Mouse (Mus musculus): Measurements from ENCODE around the gene Wdr27. TPM values are rescaled to one million over a fixed set of nuclear protein-coding genes. Genes with fewer than 3 reads are reported as not detected.

Wdr27 gene
- polyA plus RNA-seq, 1 experiment from 2014 or later = 6.6 TPM

DNA sequence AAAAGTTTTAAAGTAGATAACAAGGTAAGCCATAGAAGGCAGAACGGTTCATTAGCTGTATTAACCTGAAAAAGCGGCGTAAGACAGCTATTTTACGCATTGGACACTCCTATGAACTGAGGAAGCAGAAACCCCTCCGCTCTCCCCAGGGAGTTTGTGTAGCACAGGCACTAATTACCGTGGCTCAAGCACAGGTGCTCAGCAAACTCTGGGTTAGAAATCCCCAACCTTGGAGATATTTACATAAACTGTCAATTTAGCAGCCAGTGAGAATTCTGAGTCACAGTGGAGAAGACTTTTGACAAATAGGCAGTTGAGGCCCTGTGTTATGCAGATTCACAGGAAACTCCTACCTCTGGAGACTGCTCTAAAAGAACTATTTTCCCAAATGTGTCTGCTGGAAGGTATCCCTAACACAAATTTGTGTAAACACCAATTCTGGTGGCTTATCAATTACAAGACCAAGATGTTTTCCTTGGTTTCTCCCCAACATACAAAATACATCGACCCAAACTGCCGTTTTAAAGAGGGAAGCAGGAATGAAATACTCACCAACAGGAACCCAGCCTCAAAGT lies 15.2 kb downstream of the Wdr27 start:
- WGBS = 77% methylated on average over 8 of the region's 8 CpGs
- no peak overlapping the region for H3K4me3 ChIP-seq
- 0 out of 2 replicates have a peak, but pooled peaks cover 4% of the 10 kb centered on the region for H3K4me1 ChIP-seq
- H3K4me2 ChIP-seq = no peak overlapping the region
- H3K27ac ChIP-seq = no peak overlapping the region
- H3K27me3 ChIP-seq = no peaks in the 10 kb centered on the region
- H3K9me3 ChIP-seq = 0 out of 2 replicates have a peak, but pooled peaks cover 4% of the 10 kb centered on the region
- no peak for ATAC-seq (ENCODE audit: insufficient number of reproducible peaks, insufficient read depth, low FRiP score, low TSS enrichment, low read depth)
- no peak overlapping the region for H3K9ac ChIP-seq
- H3K36me3 ChIP-seq = no peaks in the 10 kb centered on the region

DNA sequence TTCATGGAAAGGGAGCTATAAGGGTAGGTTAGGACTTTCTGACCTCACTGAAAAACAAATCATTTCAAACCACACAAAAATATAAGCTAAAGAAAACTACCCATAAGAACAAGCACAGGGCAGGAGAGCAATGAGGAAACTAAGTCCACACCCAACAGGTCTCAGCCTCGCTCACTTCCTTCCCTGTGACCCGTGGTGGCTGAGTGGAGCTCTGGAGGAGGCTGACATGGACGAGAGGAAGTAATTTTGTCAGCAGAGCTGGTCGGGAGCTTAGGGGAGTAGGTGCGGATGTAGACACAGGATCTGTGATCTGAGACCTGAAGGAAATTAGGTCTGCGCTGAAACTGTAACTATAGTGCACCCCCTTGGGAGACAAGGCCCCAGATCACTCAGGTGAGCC lies 21.4 kb downstream of the Wdr27 start:
- Histone ChIP-seq H3K4me3 (no peak overlapping the region), H3K9me3 (no peaks in the 10 kb centered on the region), H3K9ac (no peak overlapping the region), H3K27me3 (no peaks in the 10 kb centered on the region; the same call in 1 of the 2 replicates), H3K4me2 (no peak overlapping the region), H3K27ac (no peak overlapping the region), H3K36me3 (no peaks in the 10 kb centered on the region), H3K4me1 (no peaks in the 10 kb centered on the region)
- 48% methylated on average over 6 of the region's 6 CpGs for WGBS
- no peak for ATAC-seq (ENCODE audit: insufficient number of reproducible peaks, insufficient read depth, low FRiP score, low TSS enrichment, low read depth)

DNA sequence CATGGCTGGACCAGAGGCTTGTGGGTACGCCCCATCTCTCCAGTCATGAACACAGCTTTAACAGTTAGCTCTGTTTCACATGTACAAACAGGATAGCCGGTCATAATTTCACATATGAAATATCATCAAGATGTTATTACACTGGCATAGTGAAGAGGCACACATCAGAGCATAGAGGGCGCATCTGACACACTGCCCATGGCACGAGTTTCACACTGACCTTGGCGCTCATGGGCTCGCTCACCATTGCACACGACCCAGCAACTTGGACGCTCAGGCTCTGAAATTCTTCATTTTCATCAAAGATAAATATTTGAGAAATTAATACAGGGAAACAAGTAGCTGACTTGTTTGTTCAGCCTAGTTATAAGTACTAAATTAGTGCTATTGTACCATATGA lies 25.1 kb downstream of the Wdr27 start:
- H3K9ac ChIP-seq = no peak overlapping the region
- H3K27me3 ChIP-seq = no peaks in the 10 kb centered on the region; the same call in 1 of the 2 replicates
- H3K9me3 ChIP-seq = no peaks in the 10 kb centered on the region
- H3K4me1 ChIP-seq = no peaks in the 10 kb centered on the region
- no peak overlapping the region for H3K27ac ChIP-seq
- no peak overlapping the region for H3K4me2 ChIP-seq
- H3K4me3 ChIP-seq = no peak overlapping the region
- no peaks in the 10 kb centered on the region for H3K36me3 ChIP-seq
- no peak for ATAC-seq (ENCODE audit: insufficient number of reproducible peaks, insufficient read depth, low FRiP score, low TSS enrichment, low read depth)
- WGBS = 82% methylated on average over 8 of the region's 8 CpGs

DNA sequence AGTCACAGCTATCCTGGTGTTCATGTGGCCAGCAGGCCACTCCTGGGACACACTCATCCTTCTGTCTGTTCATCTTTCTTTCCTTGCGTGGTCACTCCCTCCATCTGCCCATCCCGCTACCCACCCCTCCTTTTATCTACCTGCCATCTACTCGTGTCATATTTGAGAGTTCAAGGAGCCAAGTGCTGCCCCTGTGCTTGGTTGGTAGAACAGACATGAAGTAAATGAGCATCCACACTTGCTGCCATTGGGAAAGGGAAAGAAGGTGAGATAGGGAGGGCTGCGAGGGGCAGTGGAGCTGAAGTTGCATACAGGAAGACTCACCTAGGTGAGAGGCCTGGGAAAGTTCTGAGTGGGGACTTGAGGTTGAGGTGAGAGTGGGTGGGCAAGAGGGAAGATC lies 28.6 kb downstream of the Wdr27 start:
- no peaks in the 10 kb centered on the region for H3K36me3 ChIP-seq
- no peak overlapping the region for H3K4me2 ChIP-seq
- H3K9ac ChIP-seq = no peak overlapping the region
- H3K4me3 ChIP-seq = no peak overlapping the region
- 91% methylated on average over 4 of the region's 4 CpGs for WGBS
- no peaks in the 10 kb centered on the region for H3K9me3 ChIP-seq
- no peaks in the 10 kb centered on the region; the same call in 1 of the 2 replicates for H3K27me3 ChIP-seq
- no peak overlapping the region for H3K27ac ChIP-seq
- ATAC-seq (ENCODE audit: insufficient number of reproducible peaks, insufficient read depth, low FRiP score, low TSS enrichment, low read depth) = no peak
- H3K4me1 ChIP-seq = no peaks in the 10 kb centered on the region

DNA sequence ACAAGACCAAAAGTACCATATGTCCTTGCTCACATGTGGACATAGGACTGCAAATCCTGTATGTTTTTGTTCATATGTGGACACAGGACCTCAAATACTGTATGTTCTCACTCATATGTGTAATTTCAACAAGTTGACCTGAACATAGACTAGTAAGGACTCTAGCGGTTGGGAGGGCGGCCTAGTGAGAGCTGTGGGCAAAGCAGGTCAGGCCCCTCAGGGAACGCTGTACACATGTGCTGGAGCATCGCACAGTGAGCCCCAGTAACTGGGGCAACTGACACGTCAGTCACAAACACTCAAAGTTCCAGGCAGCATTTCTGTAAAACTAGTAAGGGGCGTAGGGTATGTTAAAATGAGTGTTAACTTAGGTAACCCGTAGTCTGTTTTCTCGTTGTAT lies 30.0 kb downstream of the Wdr27 start:
- Histone ChIP-seq H3K4me1 (no peaks in the 10 kb centered on the region), H3K27me3 (no peaks in the 10 kb centered on the region)
- 85% methylated on average over 8 of the region's 8 CpGs for WGBS

DNA sequence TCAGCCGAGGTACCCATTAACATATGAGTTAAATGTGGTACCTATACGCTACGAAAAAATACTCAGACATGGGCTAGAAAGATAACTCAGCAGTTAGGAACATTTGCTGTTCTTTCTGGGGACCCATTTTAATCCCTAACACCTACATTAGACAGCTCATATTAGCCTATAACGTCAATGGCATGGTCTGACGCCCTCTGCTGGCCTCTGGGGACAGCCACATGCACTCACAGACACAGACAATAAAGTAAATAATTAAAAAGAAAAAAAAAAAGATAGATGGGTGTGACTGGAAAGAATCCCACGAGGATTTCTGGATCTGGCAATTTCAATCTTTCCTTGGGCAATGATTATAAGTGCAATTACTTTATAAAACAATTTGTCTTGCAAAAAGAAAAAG lies 30.5 kb downstream of the Wdr27 start:
- Histone ChIP-seq H3K27ac (no peak overlapping the region), H3K36me3 (no peaks in the 10 kb centered on the region), H3K27me3 (peaks cover 3% of the 10 kb centered on the region; the same call in 1 of the 2 replicates), H3K4me1 (no peaks in the 10 kb centered on the region), H3K4me3 (no peak overlapping the region), H3K9me3 (no peaks in the 10 kb centered on the region), H3K9ac (no peak overlapping the region), H3K4me2 (no peak overlapping the region)
- ATAC-seq (ENCODE audit: insufficient number of reproducible peaks, insufficient read depth, low FRiP score, low TSS enrichment, low read depth) = no peak
- 51% methylated on average over 6 of the region's 6 CpGs for WGBS

More for the DNA sequence above, 30.0 kb downstream of the Wdr27 start:
- Histone ChIP-seq H3K4me2 (no peak overlapping the region), H3K36me3 (no peaks in the 10 kb centered on the region), H3K4me3 (no peak overlapping the region), H3K9ac (no peak overlapping the region), H3K27ac (no peak overlapping the region), H3K9me3 (no peaks in the 10 kb centered on the region)
- no peak for ATAC-seq (ENCODE audit: insufficient number of reproducible peaks, insufficient read depth, low FRiP score, low TSS enrichment, low read depth)

DNA sequence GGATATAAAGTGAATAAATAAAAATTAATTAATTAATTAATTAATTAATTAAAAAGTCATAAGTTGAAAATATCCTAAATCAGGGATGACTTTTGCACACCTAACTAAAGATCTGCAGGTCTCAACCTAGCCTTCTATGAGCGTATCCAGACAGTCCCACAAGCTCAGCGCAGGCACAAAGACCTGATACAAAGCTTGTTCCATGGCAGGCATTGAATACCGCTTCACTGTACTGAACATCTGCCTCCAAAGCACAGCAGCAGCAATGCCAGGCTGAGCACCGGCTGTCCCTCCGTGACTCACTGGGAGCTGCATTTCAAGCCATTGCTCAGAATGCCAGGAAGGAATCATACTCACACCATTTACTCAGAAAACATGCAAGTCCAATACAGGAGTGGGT lies 32.2 kb downstream of the Wdr27 start:
- Histone ChIP-seq H3K4me2 (no peak overlapping the region), H3K9ac (no peak overlapping the region), H3K9me3 (no peaks in the 10 kb centered on the region), H3K36me3 (no peaks in the 10 kb centered on the region), H3K27me3 (peaks cover 4% of the 10 kb centered on the region; the same call in 1 of the 2 replicates), H3K4me1 (no peaks in the 10 kb centered on the region), H3K27ac (no peak overlapping the region), H3K4me3 (no peak overlapping the region)
- ATAC-seq (ENCODE audit: insufficient number of reproducible peaks, insufficient read depth, low FRiP score, low TSS enrichment, low read depth) = no peak
- WGBS = 90% methylated on average over 5 of the region's 5 CpGs

DNA sequence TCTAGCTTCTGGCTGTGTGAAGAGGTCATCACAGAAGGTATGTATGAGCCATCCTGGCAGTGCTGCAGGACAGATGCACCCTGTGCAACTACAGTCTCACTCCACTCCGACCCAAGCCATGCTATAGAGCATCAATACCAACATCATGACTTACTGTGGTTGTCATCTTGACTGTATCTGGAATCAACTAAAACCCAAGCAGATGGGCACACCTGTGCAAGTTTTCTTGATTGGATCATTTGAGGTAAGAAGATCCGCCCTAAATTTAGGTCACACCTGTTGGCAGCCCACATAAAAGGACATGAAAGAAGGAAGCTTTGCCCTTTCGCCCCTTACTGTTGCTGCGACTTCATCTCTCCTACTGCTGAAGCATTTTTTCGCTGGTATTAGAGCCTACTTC lies 33.6 kb downstream of the Wdr27 start:
- WGBS = 80% methylated on average over 5 of the region's 5 CpGs

DNA sequence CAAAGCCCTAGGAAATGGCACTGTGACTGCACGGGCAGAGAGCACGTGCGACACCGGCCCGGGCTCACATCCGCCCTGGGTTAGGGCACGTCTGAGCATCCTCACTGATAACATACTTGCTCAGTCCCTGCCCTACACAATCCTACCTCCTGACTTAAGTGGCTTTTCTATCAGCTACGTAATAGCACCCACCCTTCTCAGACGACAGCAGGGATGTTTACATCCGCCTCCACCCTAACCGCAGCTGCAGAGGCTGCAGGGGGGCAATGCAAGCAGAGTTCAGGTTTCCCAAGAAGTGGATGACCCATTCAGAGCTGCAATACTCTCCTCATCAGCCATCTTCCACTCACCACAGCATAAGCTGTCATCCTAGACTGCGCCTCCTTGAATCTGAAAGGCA lies 35.8 kb downstream of the Wdr27 start:
- 0 out of 2 replicates have a peak, but pooled peaks cover 6% of the 10 kb centered on the region for H3K4me1 ChIP-seq
- ATAC-seq (ENCODE audit: insufficient number of reproducible peaks, insufficient read depth, low FRiP score, low TSS enrichment, low read depth) = no peak
- H3K36me3 ChIP-seq = no peaks in the 10 kb centered on the region
- no peak overlapping the region for H3K27ac ChIP-seq
- peaks cover 4% of the 10 kb centered on the region; the same call in 1 of the 2 replicates for H3K27me3 ChIP-seq
- H3K4me3 ChIP-seq = no peak overlapping the region
- no peak overlapping the region for H3K4me2 ChIP-seq
- no peaks in the 10 kb centered on the region for H3K9me3 ChIP-seq
- 76% methylated on average over 12 of the region's 12 CpGs for WGBS
- 0 out of 2 replicates have a peak overlapping the region, but pooled peaks have one; percentile 16 for H3K9ac ChIP-seq

More for the DNA sequence above, 33.6 kb downstream of the Wdr27 start:
- Histone ChIP-seq H3K27ac (no peak overlapping the region), H3K4me3 (no peak overlapping the region), H3K4me2 (no peak overlapping the region), H3K27me3 (peaks cover 4% of the 10 kb centered on the region; the same call in 1 of the 2 replicates), H3K36me3 (no peaks in the 10 kb centered on the region), H3K9me3 (no peaks in the 10 kb centered on the region), H3K4me1 (0 out of 2 replicates have a peak, but pooled peaks cover 4% of the 10 kb centered on the region), H3K9ac (no peak overlapping the region)
- no peak for ATAC-seq (ENCODE audit: insufficient number of reproducible peaks, insufficient read depth, low FRiP score, low TSS enrichment, low read depth)

DNA sequence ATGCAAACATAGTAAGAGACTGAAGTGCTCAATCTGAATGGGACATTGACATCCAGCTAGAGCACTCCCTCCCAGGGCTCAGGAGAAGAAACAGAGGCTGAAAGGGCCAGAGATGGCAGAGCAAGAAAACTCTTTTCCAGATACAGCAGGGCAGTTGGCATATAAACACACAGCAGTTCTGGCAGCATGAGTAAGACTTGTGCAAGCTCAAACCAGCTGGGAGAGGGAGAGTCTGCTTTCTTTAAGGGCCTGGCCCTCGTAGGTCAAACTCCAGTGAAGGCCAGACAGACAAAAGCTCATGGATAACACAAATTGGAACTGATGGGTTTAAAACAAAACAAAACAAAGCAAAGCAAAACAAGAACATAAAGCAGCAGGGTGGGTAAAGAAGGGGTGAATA lies 36.3 kb downstream of the Wdr27 start:
- Histone ChIP-seq H3K27me3 (peaks cover 4% of the 10 kb centered on the region; the same call in 1 of the 2 replicates), H3K4me1 (0 out of 2 replicates have a peak, but pooled peaks cover 6% of the 10 kb centered on the region), H3K9me3 (no peaks in the 10 kb centered on the region), H3K27ac (no peak overlapping the region), H3K4me2 (no peak overlapping the region), H3K9ac (no peak overlapping the region), H3K36me3 (no peaks in the 10 kb centered on the region), H3K4me3 (no peak overlapping the region)
- no peak for ATAC-seq (ENCODE audit: insufficient number of reproducible peaks, insufficient read depth, low FRiP score, low TSS enrichment, low read depth)
- 34% methylated on average over 1 of the region's 1 CpGs for WGBS

DNA sequence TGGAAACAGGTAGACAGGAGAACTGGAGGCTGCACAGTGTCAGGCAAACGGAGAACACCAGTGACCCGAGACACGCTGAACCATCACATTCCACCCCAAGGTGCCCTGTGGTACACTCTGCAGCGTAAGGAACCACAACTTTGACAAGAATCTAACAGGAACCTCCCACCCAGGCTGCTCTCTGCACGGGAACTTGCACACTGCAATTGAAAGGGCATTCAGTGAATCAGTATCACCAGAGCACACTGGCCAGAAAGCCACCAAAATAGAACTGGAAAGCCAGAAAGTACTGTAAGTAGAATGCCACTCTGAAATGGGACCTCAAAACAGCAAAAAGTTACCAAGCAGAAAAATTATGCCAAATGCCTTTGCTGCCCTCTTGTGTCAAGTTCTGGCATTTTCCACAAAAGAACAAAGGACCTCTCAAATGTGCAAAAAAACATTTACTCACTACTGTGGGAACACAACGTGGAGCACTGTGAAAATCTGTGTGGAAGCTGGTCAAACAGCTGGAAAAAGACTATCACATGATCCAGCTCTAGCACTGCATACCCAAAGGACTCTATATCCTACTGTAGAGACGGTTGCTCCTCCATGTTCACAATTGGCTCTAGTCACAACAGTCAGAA lies 38.2 kb downstream of the Wdr27 start:
- H3K4me1 ChIP-seq = 0 out of 2 replicates have a peak, but pooled peaks cover 6% of the 10 kb centered on the region
- no peak overlapping the region for H3K4me3 ChIP-seq
- no peak overlapping the region for H3K4me2 ChIP-seq
- H3K9ac ChIP-seq = peak overlapping the region; percentile 32; the same call in 1 of the 2 replicates
- no peak overlapping the region for H3K27ac ChIP-seq
- 51% methylated on average over 7 of the region's 7 CpGs for WGBS
- peaks cover 4% of the 10 kb centered on the region; the same call in 1 of the 2 replicates for H3K27me3 ChIP-seq
- no peaks in the 10 kb centered on the region for H3K9me3 ChIP-seq
- ATAC-seq (ENCODE audit: insufficient number of reproducible peaks, insufficient read depth, low FRiP score, low TSS enrichment, low read depth) = 0 out of 2 replicates have a peak, but pooled peaks have one; percentile 22
- H3K36me3 ChIP-seq = no peaks in the 10 kb centered on the region

DNA sequence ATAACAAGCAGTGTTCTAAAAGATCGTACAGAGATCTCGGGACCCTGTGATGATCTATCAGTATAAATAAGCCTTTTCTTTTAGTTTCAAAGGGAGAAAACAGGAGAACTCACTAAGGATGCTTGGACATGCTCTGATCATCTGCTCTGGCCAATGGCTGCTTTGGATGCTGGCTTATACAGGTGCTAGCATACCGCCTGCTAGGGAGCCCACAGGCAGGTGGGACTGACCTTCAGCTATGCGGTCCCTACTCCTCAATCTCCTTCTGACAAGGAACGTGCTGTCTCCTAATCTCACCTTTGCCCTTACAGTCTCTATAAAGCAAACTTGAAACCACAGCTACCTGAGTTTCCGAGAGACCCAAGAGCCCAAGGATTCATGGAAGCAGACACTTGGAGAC lies 38.8 kb downstream of the Wdr27 start:
- 0 out of 2 replicates have a peak, but pooled peaks cover 6% of the 10 kb centered on the region for H3K4me1 ChIP-seq
- peaks cover 4% of the 10 kb centered on the region; the same call in 1 of the 2 replicates for H3K27me3 ChIP-seq
- H3K9me3 ChIP-seq = no peaks in the 10 kb centered on the region
- H3K4me3 ChIP-seq = no peak overlapping the region
- no peaks in the 10 kb centered on the region for H3K36me3 ChIP-seq
- no peak overlapping the region for H3K27ac ChIP-seq
- no peak overlapping the region for H3K4me2 ChIP-seq
- ATAC-seq (ENCODE audit: insufficient number of reproducible peaks, insufficient read depth, low FRiP score, low TSS enrichment, low read depth) = no peak
- 86% methylated on average over 6 of the region's 6 CpGs for WGBS
- H3K9ac ChIP-seq = 0 out of 2 replicates have a peak overlapping the region, but pooled peaks have one; percentile 32

All from embryonic facial prominence, embryonic 13.5 days (tissue).